Mouse (Mus musculus) kidney, embryonic 15.5 days (tissue): ENCODE data around the gene Ms4a4b. TPM values are rescaled to one million over a fixed set of nuclear protein-coding genes. Genes with fewer than 3 reads are reported as not detected.
"Not testable (repeated sequence)": the region's sequence is repeated elsewhere in the genome, so short reads cannot be mapped to it uniquely, and the experiment has no call there.

ENCODE experiments used
- ATAC-seq: fragments of 200-750 bp; cut with Nextera tagmentation; replicated peaks from 2 replicates; pipeline ENCODE4 v1.8.0; 2017; ENCODE audit warnings: moderate TSS enrichment; ENCODE audit not compliant: low FRiP score
- H3K27ac ChIP-seq: fragments of 300-500 bp; sonication (generic); 2 replicates; pipeline ENCODE4 v1.5.1; 2015; ENCODE audit warnings: mild to moderate bottlenecking, inconsistent platforms
- H3K27me3 ChIP-seq: fragments of 300-500 bp; sonication (generic); 2 replicates; pipeline ENCODE4 v1.6.1; 2015; ENCODE audit warnings: inconsistent platforms
- H3K36me3 ChIP-seq: fragments of 300-500 bp; sonication (generic); 2 replicates; pipeline ENCODE4 v1.6.1; 2015; ENCODE audit warnings: inconsistent platforms
- H3K4me1 ChIP-seq: fragments of 300-500 bp; sonication (generic); 2 replicates; pipeline ENCODE4 v1.6.1; 2015; ENCODE audit warnings: inconsistent platforms
- H3K4me2 ChIP-seq: fragments of 300-500 bp; sonication (generic); 2 replicates; pipeline ENCODE4 v1.6.1; 2015; ENCODE audit warnings: moderate library complexity, mild to moderate bottlenecking, inconsistent platforms
- H3K4me3 ChIP-seq: fragments of 300-500 bp; sonication (generic); replicated peaks from 2 replicates; pipeline ENCODE4 v1.5.1; 2015; ENCODE audit warnings: mild to moderate bottlenecking, inconsistent platforms
- H3K9ac ChIP-seq: fragments of 300-500 bp; sonication (generic); 2 replicates; pipeline ENCODE4 v1.6.1; 2015; ENCODE audit warnings: mild to moderate bottlenecking, inconsistent platforms
- H3K9me3 ChIP-seq: fragments of 300-500 bp; sonication (generic); replicated peaks from 2 replicates; pipeline ENCODE4 v1.6.1; 2016; ENCODE audit warnings: inconsistent platforms
- WGBS: fragments of 180-500 bp; shearing (Covaris S2); methylation state at CpG from one replicate; pipeline ENCODE4 v1.1.7; 2015; ENCODE audit warnings: mixed read lengths; 5-methylcytosine and 5-hydroxymethylcytosine counted together
- polyA plus RNA-seq: library from polyadenylated mRNA; unstranded; fragments of >200 nt; fragmentation: Nextera tagmentation; extraction: Ambion mirVana; gene quantifications from 2 replicates; pipeline ENCODE4 v1.2.1, GENCODE M21; 2015

Ms4a4b gene
- polyA plus RNA-seq, 1 experiment from 2014 or later: not detected

- ATAC-seq: no peak
Measured at GRCm38 (mm10) chr19:11492671-11493070, 49.3 kb downstream of the Ms4a4b start.

GRCm38 (mm10) chr19:11494519-11494918 is 51.2 kb downstream of the Ms4a4b start:
- Histone ChIP-seq H3K27ac (no peak overlapping the region), H3K27me3 (no peaks in the 10 kb centered on the region), H3K36me3 (no peaks in the 10 kb centered on the region), H3K9me3 (no peaks in the 10 kb centered on the region), H3K4me3 (no peak overlapping the region), H3K9ac (no peak overlapping the region), H3K4me2 (no peak overlapping the region), H3K4me1 (no peaks in the 10 kb centered on the region)
- ATAC-seq: no peak
- WGBS: 84% methylated on average over 3 of the region's 3 CpGs

More at GRCm38 (mm10) chr19:11492671-11493070, 49.3 kb downstream of the Ms4a4b start:
- H3K4me2 ChIP-seq: no peak overlapping the region
- H3K4me1 ChIP-seq: no peaks in the 10 kb centered on the region
- no peaks in the 10 kb centered on the region for H3K36me3 ChIP-seq
- WGBS: 91% methylated on average over 1 of the region's 1 CpGs
- H3K27ac ChIP-seq: no peak overlapping the region
- no peaks in the 10 kb centered on the region for H3K9me3 ChIP-seq
- H3K4me3 ChIP-seq: no peak overlapping the region
- H3K9ac ChIP-seq: no peak overlapping the region
- no peaks in the 10 kb centered on the region for H3K27me3 ChIP-seq

GRCm38 (mm10) chr19:11496361-11496760 is 53.0 kb downstream of the Ms4a4b start:
- H3K27ac ChIP-seq: no peak overlapping the region
- H3K9me3 ChIP-seq: no peaks in the 10 kb centered on the region
- WGBS: 81% methylated on average over 6 of the region's 6 CpGs
- ATAC-seq: no peak
- no peaks in the 10 kb centered on the region for H3K27me3 ChIP-seq
- no peaks in the 10 kb centered on the region for H3K4me1 ChIP-seq
- no peak overlapping the region for H3K9ac ChIP-seq
- H3K4me2 ChIP-seq: no peak overlapping the region
- H3K4me3 ChIP-seq: no peak overlapping the region
- H3K36me3 ChIP-seq: no peaks in the 10 kb centered on the region

- H3K9me3 ChIP-seq, H3K36me3 ChIP-seq, H3K4me1 ChIP-seq, H3K27me3 ChIP-seq, H3K4me2 ChIP-seq, H3K4me3 ChIP-seq, H3K9ac ChIP-seq, H3K27ac ChIP-seq, ATAC-seq: not testable (repeated sequence)
- WGBS: 81% methylated on average over 1 of the region's 1 CpGs
Measured at GRCm38 (mm10) chr19:11497300-11497699, 53.9 kb downstream of the Ms4a4b start.

- Histone ChIP-seq H3K4me2 (no peak overlapping the region), H3K9ac (no peak overlapping the region), H3K9me3 (no peaks in the 10 kb centered on the region), H3K27me3 (no peaks in the 10 kb centered on the region), H3K4me1 (no peaks in the 10 kb centered on the region), H3K36me3 (no peaks in the 10 kb centered on the region), H3K4me3 (no peak overlapping the region), H3K27ac (no peak overlapping the region)
- no peak for ATAC-seq
- WGBS: 92% methylated on average over 1 of the region's 1 CpGs
Measured at GRCm38 (mm10) chr19:11500796-11501195, 57.4 kb downstream of the Ms4a4b start.

GRCm38 (mm10) chr19:11501326-11501725 is 58.0 kb downstream of the Ms4a4b start:
- no peak for ATAC-seq
- Histone ChIP-seq H3K4me2 (no peak overlapping the region), H3K36me3 (no peaks in the 10 kb centered on the region), H3K4me1 (no peaks in the 10 kb centered on the region), H3K9me3 (no peaks in the 10 kb centered on the region), H3K27ac (no peak overlapping the region), H3K9ac (no peak overlapping the region), H3K27me3 (no peaks in the 10 kb centered on the region), H3K4me3 (no peak overlapping the region)
- WGBS: 89% methylated on average over 4 of the region's 4 CpGs

- Histone ChIP-seq H3K9me3 (no peaks in the 10 kb centered on the region), H3K4me2 (no peak overlapping the region), H3K27ac (no peak overlapping the region), H3K9ac (no peak overlapping the region), H3K4me1 (no peaks in the 10 kb centered on the region), H3K36me3 (no peaks in the 10 kb centered on the region), H3K4me3 (no peak overlapping the region), H3K27me3 (no peaks in the 10 kb centered on the region)
- ATAC-seq: no peak
- 84% methylated on average over 1 of the region's 1 CpGs for WGBS
Measured at GRCm38 (mm10) chr19:11504857-11505256, 61.5 kb downstream of the Ms4a4b start.

DNA sequence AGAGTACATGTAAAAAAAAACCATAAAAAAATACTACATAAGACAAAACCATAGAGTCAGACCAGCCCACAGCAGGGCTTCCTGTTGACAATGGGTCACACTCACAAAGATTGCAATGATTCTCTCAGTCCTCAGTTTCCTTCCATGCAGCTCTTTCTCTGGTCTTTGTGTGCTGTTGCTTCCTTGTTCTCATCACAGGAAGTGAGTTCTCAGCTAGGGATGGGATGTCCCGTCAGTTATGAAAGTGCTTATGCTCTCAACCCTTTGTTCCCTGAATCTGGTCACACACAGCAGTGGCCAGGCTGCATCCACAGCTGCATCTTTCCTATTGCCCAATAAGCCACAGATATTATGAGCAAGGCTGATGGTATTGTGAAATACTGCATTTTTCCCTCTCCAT is 70.1 kb downstream of the Ms4a4b start:
- ATAC-seq: no peak
- no peaks in the 10 kb centered on the region for H3K9me3 ChIP-seq
- H3K4me3 ChIP-seq: no peak overlapping the region
- H3K27ac ChIP-seq: no peak overlapping the region
- H3K36me3 ChIP-seq: no peaks in the 10 kb centered on the region
- H3K9ac ChIP-seq: no peak overlapping the region
- WGBS: 73% methylated on average over 1 of the region's 1 CpGs
- no peak overlapping the region for H3K4me2 ChIP-seq
- H3K4me1 ChIP-seq: no peaks in the 10 kb centered on the region
- no peaks in the 10 kb centered on the region for H3K27me3 ChIP-seq

DNA sequence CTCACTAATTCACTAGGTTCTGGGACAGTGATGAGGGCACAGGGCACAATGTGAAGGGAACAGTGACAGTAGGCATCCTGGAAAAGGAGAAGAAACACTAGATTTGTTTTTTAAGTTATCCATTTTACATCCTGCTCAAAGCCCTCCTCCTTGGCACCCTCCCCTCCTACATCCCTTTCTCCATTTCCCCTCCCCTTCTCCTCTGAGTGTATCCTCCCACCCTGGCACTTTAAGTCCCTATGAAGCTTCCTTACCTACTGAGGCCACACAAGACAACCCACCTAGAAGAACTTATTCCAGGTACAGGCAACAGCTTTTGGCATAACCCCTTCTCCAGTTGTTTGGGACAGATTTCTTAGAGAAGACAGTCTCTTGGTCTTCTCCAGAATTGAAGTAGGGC is 72.9 kb downstream of the Ms4a4b start, which contains the start of gene Ms4a6b:
TSS of gene Ms4a6b (plus strand) at position 267 of the 400 bp plus-strand sequence.
- no peak within 1 kb of the TSS for H3K4me3 ChIP-seq
- no peaks in the 10 kb centered on the region for H3K36me3 ChIP-seq
- no peaks in the 10 kb centered on the region for H3K9me3 ChIP-seq
- H3K4me1 ChIP-seq: no peaks in the 10 kb centered on the region
- no peak for ATAC-seq
- no peak within 1 kb of the TSS for H3K27ac ChIP-seq
- H3K4me2 ChIP-seq: no peak within 1 kb of the TSS
- no peaks in the 10 kb centered on the region for H3K27me3 ChIP-seq
- H3K9ac ChIP-seq: no peak within 1 kb of the TSS

Other genes with a start within 250 kb of the Ms4a4b start
- gene Ms4a13, start 246.8 kb upstream of the Ms4a4b start, polyA plus RNA-seq: not detected in 2 replicates
- 0.09 TPM in 1 of 2 replicates, not detected in the other for gene Ms4a12, start 211.1 kb upstream of the Ms4a4b start, polyA plus RNA-seq
- gene Ms4a1, start 177.3 kb upstream of the Ms4a4b start, polyA plus RNA-seq: not detected in 2 replicates
- gene Ms4a5, start 159.7 kb upstream of the Ms4a4b start, polyA plus RNA-seq: not detected in 2 replicates
- gene Ms4a14, start 129.1 kb upstream of the Ms4a4b start, polyA plus RNA-seq: 0.06 TPM in 2 replicates
- gene Ms4a7, start 107.4 kb upstream of the Ms4a4b start, polyA plus RNA-seq: 5.1 TPM in 2 replicates
- gene Ms4a4a, start 68.0 kb upstream of the Ms4a4b start, polyA plus RNA-seq: 3.9 and 6.2 TPM in 2 replicates
- gene Ms4a4c, start 38.8 kb upstream of the Ms4a4b start, polyA plus RNA-seq: 1.1 and 1.9 TPM in 2 replicates
- gene Ms4a6c, start 25.8 kb downstream of the Ms4a4b start, polyA plus RNA-seq: 5.1 and 5.2 TPM in 2 replicates
- gene Gm8369, start 42.4 kb downstream of the Ms4a4b start, polyA plus RNA-seq: not detected in 2 replicates
- gene Ms4a6b, start 73.0 kb downstream of the Ms4a4b start, polyA plus RNA-seq: 3.8 TPM in 2 replicates
- 0.10 and 0.30 TPM in 2 replicates for gene Ms4a4d, start 93.2 kb downstream of the Ms4a4b start, polyA plus RNA-seq
- gene Ms4a6d, start 161.3 kb downstream of the Ms4a4b start, polyA plus RNA-seq: 2.8 and 4.2 TPM in 2 replicates
- 1.3 and 2.0 TPM in 2 replicates for gene Ms4a2, start 180.2 kb downstream of the Ms4a4b start, polyA plus RNA-seq
- 0.17 and 0.55 TPM in 2 replicates for gene Ms4a3, start 197.3 kb downstream of the Ms4a4b start, polyA plus RNA-seq
- gene Oosp2, start 217.0 kb downstream of the Ms4a4b start, polyA plus RNA-seq: not detected in 2 replicates
- not detected in 2 replicates for gene Oosp1, start 247.6 kb downstream of the Ms4a4b start, polyA plus RNA-seq